Mouse (Mus musculus) right cerebral cortex, postnatal 10 days (tissue): ENCODE results near the gene Gm8300.
A peak's percentile ranks its signal among the peaks of the same experiment; 100 is the strongest.
"Not testable (repeated sequence)": the region's sequence is repeated elsewhere in the genome, so short reads cannot be mapped to it uniquely, and the experiment has no call there.

ENCODE experiments used
- DNase-seq, 2 experiments: peaks; one replicate each; pipeline ENCODE4 v3.0.0; 2021; ENCODE audit warnings: low spot score in 2 of 2

The Gm8300 gene

GRCm38 (mm10) chr12:87514016-87514415 is at the start of gene Gm8300:
Gm8300 (plus strand) TSS chr12:87514316.
- DNase-seq = not testable (repeated sequence)

DNA sequence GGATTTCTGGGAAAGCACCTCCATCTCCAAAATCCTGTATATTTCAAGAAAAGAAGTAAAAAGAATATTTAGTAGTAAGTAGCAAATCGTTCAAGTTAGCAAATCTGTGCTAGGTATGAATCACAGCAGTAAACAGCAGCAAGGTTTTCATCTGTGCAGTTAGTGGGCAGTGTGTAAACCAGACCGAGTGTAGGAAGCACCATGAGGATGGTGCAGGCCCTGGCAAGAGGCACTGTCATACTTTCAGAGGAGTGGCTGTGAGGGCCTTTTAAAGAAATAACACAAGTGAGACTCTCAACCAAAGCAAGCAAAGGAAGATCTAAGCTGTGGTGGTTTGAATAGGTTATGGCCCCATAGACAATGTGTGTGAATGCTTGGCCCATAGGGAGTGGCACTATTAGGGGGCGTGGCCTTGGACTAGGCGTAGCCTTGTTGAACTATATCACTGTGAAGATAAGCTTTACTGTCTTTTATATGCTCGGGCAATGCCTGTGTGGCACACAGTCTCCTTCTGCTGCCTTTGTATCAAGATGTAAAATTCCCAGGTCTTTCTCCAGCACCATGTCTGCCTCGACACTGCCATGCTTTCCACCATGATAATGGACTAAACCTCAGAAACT is 49.3 kb upstream of the Gm8300 start:
- no peak for DNase-seq

DNA sequence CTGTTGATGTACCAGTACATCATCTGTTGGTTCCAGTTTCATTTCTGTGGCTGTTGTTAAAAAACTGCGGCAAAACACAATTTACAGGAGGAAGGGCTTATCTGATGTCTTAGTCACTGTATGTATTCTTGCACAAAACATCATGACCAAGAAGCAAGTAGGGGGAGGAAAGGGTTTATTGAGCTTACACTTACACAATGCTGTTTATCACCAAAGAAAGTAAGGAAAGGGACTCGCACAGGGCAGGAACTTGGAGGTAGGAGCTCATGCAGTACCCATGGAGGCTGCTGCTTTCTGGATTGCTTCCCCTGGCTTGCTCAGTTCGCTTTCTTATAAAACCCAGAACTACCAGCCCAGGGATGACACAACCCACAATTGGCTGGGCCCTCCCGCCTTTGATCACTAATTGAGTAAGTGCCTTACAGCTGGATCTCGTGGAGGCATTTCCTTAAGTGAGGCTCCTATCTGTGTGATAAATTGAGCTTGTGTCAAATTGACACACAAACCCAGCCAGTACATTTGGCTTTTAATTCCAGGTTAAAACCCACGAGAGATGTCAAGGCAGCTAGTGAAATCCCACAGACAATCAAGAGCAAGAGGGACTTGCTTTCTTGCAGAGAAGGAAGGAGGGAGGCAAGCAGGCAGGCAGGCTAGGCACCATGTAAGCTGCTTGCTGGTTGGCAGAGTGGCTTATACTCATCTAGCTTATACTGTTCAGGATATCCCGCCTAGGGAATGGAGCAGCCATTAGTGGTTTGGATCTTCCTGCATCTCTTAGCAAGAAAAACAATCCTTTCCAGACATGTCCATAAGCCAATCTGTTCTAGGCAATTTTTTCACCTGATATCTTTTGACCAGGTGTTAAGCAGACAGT is 43.6 kb upstream of the Gm8300 start:
- DNase-seq = no peak

DNA sequence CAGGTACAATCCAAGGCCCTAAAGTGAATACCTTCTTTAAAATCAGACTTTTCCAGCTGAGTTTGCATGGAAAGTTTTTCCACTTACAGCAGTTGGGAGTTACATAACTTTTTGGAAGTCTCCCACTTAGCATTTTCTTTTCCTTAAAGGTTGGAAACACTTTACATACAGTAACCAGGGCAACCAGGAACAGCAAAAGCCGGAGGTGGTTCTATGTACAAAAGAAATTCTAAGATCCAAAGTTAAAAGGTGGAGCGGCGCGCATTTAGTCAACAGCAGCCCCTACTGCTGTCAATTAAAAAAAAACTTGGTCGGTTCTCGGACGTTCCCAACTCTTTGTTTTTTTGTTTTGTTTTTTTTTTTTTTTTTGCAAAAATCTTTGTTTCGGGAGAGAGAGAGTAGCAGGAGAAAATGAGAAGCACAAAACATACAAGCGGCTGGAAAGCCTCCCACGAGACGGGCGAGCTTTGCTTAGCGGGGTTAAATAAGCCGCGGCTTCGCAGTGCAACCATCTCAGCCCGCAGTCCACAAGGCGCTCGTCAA is 42.6 kb upstream of the Gm8300 start:
- DNase-seq = peak in 1 of 2 experiments; percentile 42

GRCm38 (mm10) chr12:87471964-87472786 is 41.9 kb upstream of the Gm8300 start, which contains the start of gene Snw1:
Snw1 (minus strand) TSS chr12:87472274.
- DNase-seq = peak; percentile 96 to 97

DNA sequence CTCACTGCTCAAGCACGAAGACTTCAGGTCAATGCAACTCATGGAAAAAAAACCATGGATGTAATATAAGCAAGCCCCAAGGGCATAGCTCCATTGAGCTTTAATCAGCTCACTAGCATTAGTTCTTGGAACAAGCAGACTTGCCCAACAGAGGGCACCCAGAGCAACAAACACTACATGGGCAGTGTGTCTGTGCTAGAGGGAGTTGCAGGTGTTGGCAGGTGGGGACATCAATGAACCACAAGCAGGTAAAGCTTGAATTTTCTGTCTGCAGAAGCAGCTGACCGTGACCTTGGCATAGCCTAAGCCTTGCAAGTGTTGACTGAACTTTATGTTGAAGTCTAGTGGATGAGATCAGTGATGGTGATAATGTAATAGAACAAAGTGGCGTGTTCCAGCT is 39.4 kb upstream of the Gm8300 start:
- DNase-seq = no peak

- DNase-seq = not testable (repeated sequence)
These were observed 31.6 kb upstream of the Gm8300 start for GRCm38 (mm10) chr12:87482482-87482881.

DNA sequence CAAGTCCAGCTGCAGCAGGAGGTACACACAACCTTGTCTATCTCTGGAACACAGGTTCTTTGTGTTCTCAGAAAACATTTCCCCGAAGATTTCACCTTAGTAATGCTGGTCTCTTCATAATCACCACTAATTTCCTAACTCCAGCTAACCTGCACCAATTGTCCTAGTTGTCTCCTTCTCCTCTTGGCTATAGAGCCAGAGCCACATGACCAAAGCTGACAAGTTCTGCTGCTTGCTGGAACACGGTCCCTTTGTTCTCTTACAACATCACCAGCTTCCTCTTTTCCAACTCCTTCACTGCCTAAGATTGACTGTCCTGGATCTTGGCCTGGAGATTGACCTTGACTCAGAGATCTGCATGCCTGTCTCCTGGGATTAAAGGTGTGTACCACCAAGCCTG is 25.4 kb upstream of the Gm8300 start:
- DNase-seq = not testable (repeated sequence)

- not testable (repeated sequence) for DNase-seq
These were observed 19.7 kb upstream of the Gm8300 start, which contains the start of gene Gm5788 for GRCm38 (mm10) chr12:87494421-87494820. Gm5788 (plus strand) TSS chr12:87494721.

GRCm38 (mm10) chr12:87519616-87520015 is 5.5 kb downstream of the Gm8300 start:
- not testable (repeated sequence) for DNase-seq

- DNase-seq = no peak
These were observed 29.8 kb downstream of the Gm8300 start for GRCm38 (mm10) chr12:87543927-87544326.

DNA sequence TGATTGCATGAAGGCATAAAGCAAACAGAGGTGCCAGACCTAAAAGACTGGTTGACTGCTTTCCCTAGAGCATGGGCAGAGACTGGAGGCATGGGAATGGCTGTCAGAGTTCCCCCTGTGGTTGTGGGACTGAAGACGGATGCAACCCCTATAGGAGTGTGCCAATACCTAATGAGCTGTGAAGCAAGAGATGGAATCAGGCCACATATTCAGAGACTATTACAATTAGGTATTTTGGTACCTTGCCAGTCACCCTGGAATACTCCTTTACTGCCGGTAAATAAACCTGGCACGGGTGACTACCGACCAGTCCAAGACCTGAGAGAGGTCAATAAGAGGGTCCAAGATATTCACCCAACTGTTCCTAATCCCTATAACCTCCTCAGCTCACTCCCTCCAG is 36.5 kb downstream of the Gm8300 start:
- DNase-seq = not testable (repeated sequence)
